Mouse (Mus musculus) layer of hippocampus, adult 11-12 months (tissue): ENCODE measurements at regions not wholly inside any gene's neighbourhood (a gene's known extent, or its start where the extent isn't known, plus 50 kb on each side); places are given as distances from the start of the nearest gene placed in this dataset.
"Not testable (repeated sequence)": the region's sequence is repeated elsewhere in the genome, so short reads cannot be mapped to it uniquely, and the experiment has no call there.

Experiments
- DNase-seq: peaks from one replicate; pipeline ENCODE4 v3.0.0; 2022; ENCODE audit warnings: low spot score

DNA sequence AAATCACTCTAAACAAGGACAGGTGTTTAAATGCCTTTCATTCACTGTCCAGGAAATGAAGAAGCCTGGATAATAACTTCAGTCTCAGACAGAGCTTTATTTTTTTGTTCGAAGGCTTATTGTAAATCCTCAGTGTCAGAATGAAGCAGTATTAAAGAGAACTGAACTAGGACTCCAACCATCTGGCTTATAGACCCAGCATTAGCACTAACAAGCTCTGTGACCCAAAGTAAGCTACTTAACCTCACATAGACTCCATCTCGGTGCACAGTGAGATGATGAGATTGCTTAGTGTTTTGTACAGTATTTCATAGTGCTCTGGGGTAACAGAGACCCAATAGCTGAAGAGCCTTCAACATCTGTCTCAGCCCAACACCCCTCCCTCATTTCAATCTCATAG, 738.2 kb upstream of the Map3k7 start:
- no peak for DNase-seq

DNA sequence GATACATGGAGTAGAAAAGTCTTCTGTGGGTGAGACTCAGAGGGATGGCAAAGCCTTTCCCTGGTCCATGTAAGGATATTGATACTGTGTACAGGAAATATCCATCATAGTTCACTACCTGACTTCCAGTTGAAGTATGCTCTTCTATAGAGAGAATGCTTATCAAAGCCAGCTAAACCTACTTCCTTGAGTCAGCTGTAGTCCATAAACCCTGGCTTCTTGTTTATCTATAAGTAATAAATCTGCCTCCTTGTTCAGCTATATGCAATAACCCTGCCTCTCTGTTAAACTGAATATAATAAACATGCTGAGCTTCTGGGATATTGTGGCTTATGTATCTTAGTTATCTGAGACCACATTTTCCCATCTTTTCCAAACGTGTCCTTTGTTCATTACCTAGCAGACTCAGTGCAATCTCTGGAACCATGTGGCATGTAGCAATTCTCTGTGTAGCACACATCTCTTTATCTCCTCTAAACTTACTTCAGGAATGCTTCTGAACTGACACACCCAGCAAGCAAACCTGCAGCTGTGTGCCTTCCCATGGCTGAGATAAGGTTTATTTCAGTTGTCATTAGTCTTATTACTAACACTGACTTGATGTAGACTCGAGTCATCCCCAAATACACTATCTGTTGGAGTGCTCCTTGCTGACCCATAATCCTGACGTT, 694.9 kb upstream of the Map3k7 start:
- DNase-seq = no peak

DNA sequence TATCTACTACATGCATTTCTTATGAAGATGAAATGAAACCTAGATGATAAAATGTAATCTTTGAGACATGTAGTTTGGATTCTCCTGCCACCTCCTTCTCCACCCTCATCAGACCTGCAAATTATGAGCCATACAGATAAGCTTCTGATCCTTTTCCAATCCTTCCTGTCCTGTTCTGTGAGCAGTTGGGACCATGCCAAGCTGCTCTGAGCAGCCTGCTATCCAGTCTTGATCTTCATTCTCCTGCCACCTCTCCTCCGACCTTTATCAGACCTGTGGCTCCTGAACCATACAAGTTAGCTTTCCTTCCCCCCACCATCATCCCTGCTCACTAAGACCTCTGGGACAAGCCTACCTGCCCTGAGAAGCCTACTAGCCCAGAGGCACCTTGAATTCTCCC, 689.8 kb upstream of the Map3k7 start:
- no peak for DNase-seq

- DNase-seq = no peak
These were observed 673.5 kb upstream of the Map3k7 start for GRCm38 (mm10) chr4:31290301-31290975.

DNA sequence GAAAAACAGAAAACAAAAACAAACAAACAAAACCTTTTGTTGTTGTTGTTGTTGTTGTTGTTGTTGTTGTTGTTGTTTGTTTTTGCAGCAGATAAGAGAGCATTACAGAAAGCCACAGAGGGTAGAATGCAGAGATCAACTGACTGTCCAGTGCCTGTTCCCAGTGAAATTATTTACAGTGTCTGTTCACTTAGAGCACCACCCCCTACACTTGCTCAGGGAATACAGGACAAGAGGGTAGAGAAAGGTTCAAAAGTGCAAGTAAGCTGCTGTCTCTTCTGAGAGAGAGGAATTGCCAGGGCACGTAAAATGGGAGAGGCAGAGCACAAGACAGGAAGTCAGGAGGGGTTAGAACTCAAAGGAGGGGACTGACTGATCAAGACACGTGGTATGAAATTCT, 670.1 kb upstream of the Map3k7 start:
- no peak for DNase-seq

DNA sequence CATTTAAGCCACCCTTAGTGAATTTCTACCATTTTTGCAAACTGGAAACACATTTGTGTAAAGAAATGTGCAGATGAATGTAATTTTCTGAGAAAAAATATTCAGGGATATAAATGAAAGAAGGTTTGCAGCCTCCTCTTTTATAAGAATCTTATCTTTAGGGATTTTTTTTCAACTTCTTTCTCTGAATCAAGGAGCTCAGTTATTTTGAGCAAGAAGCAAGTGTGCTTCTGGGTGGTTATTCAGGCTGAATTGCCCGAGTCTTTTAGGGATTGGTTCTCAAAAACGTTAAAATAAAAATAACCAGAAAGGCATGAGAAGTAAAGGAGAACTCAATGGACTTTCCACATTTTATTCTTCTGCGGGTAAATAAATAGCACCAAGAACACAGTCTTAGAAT, 666.0 kb upstream of the Map3k7 start:
- no peak for DNase-seq

GRCm38 (mm10) chr4:31319269-31319668, 644.6 kb upstream of the Map3k7 start:
- DNase-seq = no peak

- no peak for DNase-seq
These were observed 643.0 kb upstream of the Map3k7 start for GRCm38 (mm10) chr4:31320734-31321507.

GRCm38 (mm10) chr4:31323816-31324215, 640.1 kb upstream of the Map3k7 start:
- no peak for DNase-seq

- DNase-seq = no peak
These were observed 635.1 kb upstream of the Map3k7 start for GRCm38 (mm10) chr4:31328798-31329197.

GRCm38 (mm10) chr4:31331053-31331452, 632.8 kb upstream of the Map3k7 start:
- no peak for DNase-seq

DNA sequence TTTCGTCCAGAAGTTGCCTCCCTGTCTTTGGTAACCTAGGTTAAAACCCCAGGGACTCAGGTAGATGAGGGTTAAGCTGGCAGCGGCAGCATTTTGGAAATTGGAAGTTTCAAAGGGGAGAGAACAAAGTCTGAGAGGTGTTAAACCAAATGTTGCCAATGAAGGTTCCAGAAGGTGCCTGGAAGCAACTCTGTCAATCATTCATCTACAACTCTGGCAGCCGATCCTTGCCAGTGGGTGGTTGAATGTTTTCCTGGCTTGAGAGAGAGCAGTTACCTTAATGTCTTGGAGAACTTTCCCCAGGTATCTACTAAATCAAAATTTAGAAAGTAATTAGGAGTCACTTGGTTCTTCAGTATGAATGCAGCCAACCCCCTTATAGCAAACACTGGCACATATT, 628.2 kb upstream of the Map3k7 start:
- DNase-seq = no peak

GRCm38 (mm10) chr4:31337980-31338379, 625.9 kb upstream of the Map3k7 start:
- no peak for DNase-seq

GRCm38 (mm10) chr4:31343312-31344248, 620.3 kb upstream of the Map3k7 start:
- DNase-seq = no peak

- DNase-seq = not testable (repeated sequence)
These were observed 609.9 kb upstream of the Map3k7 start for GRCm38 (mm10) chr4:31354046-31354445.

- no peak for DNase-seq
These were observed 608.9 kb upstream of the Map3k7 start for GRCm38 (mm10) chr4:31354953-31355352.

GRCm38 (mm10) chr4:31366172-31366571, 597.7 kb upstream of the Map3k7 start:
- DNase-seq = no peak

DNA sequence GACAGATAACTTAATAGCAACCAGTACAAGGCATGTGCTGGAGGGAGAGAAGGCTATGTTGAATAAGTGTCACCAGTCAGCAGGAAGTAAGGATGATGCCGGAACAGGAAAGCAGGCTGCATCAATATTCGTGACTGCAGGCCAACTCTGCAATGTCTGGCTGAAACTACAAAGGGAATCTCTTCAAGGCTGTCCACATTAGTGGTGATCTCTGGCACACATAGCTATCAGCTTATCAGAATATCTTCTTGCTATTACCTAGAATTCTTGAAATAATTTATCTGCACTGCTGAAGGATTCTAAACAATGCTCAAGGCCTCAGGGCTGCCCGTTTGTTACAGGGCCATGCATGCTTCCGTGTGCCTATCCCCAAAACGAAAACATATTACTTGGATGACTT, 596.9 kb upstream of the Map3k7 start:
- DNase-seq = no peak

GRCm38 (mm10) chr4:31370062-31370461, 593.8 kb upstream of the Map3k7 start:
- no peak for DNase-seq

GRCm38 (mm10) chr4:31381069-31381969, 582.6 kb upstream of the Map3k7 start:
- DNase-seq = no peak
